In genomic region chr19:34532061-34532751, GRCm38 (mm10) we compare ENCODE assay signal across 24 mouse cellular contexts. TPM values are rescaled to one million over a fixed set of nuclear protein-coding genes. Genes with fewer than 3 reads are reported as not detected.
DNase-seq lines count a peak whose midpoint lies in the region; ATAC-seq and TF ChIP-seq lines count a peak whose summit lies in the region.
"Had no signal": no experiment of that assay in that cellular context is flagged by ENCODE, and none has a peak within 500 bp of the region (broad histone marks: within the 10 kb centered on the region; RNA-seq: fewer than 3 reads in every experiment).

No protein-coding gene starts in this region.

- H3K4me1 ChIP-seq in kidney, embryonic 15.5 days, result no peaks in the 10 kb centered on the region
- H3K4me1 ChIP-seq in liver, adult 2 months (ENCODE audit: control insufficient read depth, insufficient read depth, low read length), result peaks cover 2% of the 10 kb centered on the region; the same call in 1 of the 2 replicates
- no peaks in the 10 kb centered on the region for H3K4me1 ChIP-seq in liver, embryonic 12.5 days
- no peaks in the 10 kb centered on the region for H3K4me1 ChIP-seq in liver, embryonic 16.5 days (ENCODE audit: control insufficient read depth, low read depth, low read length)
- no peaks in the 10 kb centered on the region for H3K4me1 ChIP-seq in liver, embryonic 11.5 days (replicated peaks; ENCODE audit: control insufficient read depth, insufficient read depth, low read length)
- H3K4me1 ChIP-seq in liver, postnatal 0 days (ENCODE audit: insufficient read depth), result peaks cover 5% of the 10 kb centered on the region

- H3K79me2 ChIP-seq in liver, adult 2 months (ENCODE audit: control insufficient read depth, insufficient read depth, low read length), result no peaks in the 10 kb centered on the region

- no peak overlapping the region for H3K9ac ChIP-seq in kidney, embryonic 15.5 days
- peak overlapping the region; percentile 5; the same call in 1 of the 2 replicates for H3K9ac ChIP-seq in liver, adult 2 months (ENCODE audit: low read depth, low read length)
- no peak overlapping the region for H3K9ac ChIP-seq in liver, embryonic 12.5 days
- H3K9ac ChIP-seq in liver, embryonic 16.5 days (ENCODE audit: low read depth, low read length), result no peak overlapping the region
- H3K9ac ChIP-seq in liver, embryonic 11.5 days (ENCODE audit: low read depth, low read length), result no peak overlapping the region
- no peak overlapping the region for H3K9ac ChIP-seq in liver, postnatal 0 days (replicated peaks)

- no peak overlapping the region for H3K4me2 ChIP-seq in kidney, embryonic 15.5 days
- H3K4me2 ChIP-seq in liver, embryonic 12.5 days, result no peak overlapping the region
- H3K4me2 ChIP-seq in liver, embryonic 16.5 days (ENCODE audit: low read depth, low read length), result no peak overlapping the region
- H3K4me2 ChIP-seq in liver, embryonic 11.5 days, result no peak overlapping the region
- H3K4me2 ChIP-seq in liver, postnatal 0 days (ENCODE audit: low read depth, low read length), result no peak overlapping the region

- H3K36me3 ChIP-seq in kidney, embryonic 15.5 days, result no peaks in the 10 kb centered on the region
- H3K36me3 ChIP-seq in liver, adult 2 months (ENCODE audit: control insufficient read depth, insufficient read depth, low read length), result no peaks in the 10 kb centered on the region
- H3K36me3 ChIP-seq in liver, embryonic 12.5 days, result no peaks in the 10 kb centered on the region
- H3K36me3 ChIP-seq in liver, embryonic 16.5 days (ENCODE audit: control insufficient read depth, insufficient read depth), result no peaks in the 10 kb centered on the region
- no peaks in the 10 kb centered on the region for H3K36me3 ChIP-seq in liver, embryonic 11.5 days (ENCODE audit: control insufficient read depth, insufficient read depth, low read length)
- H3K36me3 ChIP-seq in liver, postnatal 0 days (replicated peaks; ENCODE audit: insufficient read depth, low read length), result no peaks in the 10 kb centered on the region
- H3K36me3 ChIP-seq: G1E had no signal

- ATAC-seq in kidney, embryonic 15.5 days (replicated peaks; ENCODE audit: low FRiP score), result no peak
- no peak for ATAC-seq in liver, embryonic 12.5 days
- ATAC-seq in liver, embryonic 16.5 days (ENCODE audit: low read depth), result peak; percentile 38; the same call in 1 of the 2 replicates
- no peak for ATAC-seq in liver, embryonic 11.5 days (replicated peaks; ENCODE audit: low FRiP score)
- peak; percentile 84 for ATAC-seq in liver, postnatal 0 days
- ATAC-seq: activated CD4-positive, CD25-positive, alpha-beta regulatory T cell, adult 4 months; CD4-positive, CD25-positive, alpha-beta regulatory T cell, adult 4 months; Patski had no signal

- no peaks in the 10 kb centered on the region for H3K9me3 ChIP-seq in kidney, embryonic 15.5 days (replicated peaks)
- H3K9me3 ChIP-seq in liver, embryonic 12.5 days (replicated peaks), result no peaks in the 10 kb centered on the region
- H3K9me3 ChIP-seq in liver, embryonic 16.5 days (replicated peaks; ENCODE audit: control insufficient read depth, low read length), result no peaks in the 10 kb centered on the region
- H3K9me3 ChIP-seq in liver, embryonic 11.5 days (ENCODE audit: control insufficient read depth, low read length), result no peaks in the 10 kb centered on the region
- H3K9me3 ChIP-seq in liver, postnatal 0 days (ENCODE audit: low read length), result no peaks in the 10 kb centered on the region
- H3K9me3 ChIP-seq: G1E had no signal

- peak; percentile 23 for DNase-seq in kidney, adult 9 months
- DNase-seq in liver, adult 2 months (ENCODE audit: extremely low read depth, low read depth, low spot score), result peak; percentile 96
- DNase-seq in liver, embryonic 11.5 days (ENCODE audit: low spot score), result no peak
- no peak for DNase-seq in liver, postnatal 0 days
- no peak for DNase-seq in liver
- DNase-seq: adrenal gland, adult 2 months; adrenal gland, adult 8-10 months; adrenal gland, postnatal 10 days; adrenal gland, postnatal 14 days; adrenal gland, postnatal 25 days; adrenal gland, postnatal 36 days; B cell, adult 2 months; cerebellum, adult 11 months; cerebellum, adult 11-12 months had no signal

- TF ChIP-seq EP300 in liver, postnatal 0 days (IDR thresholded peaks at IDR 0.05; ENCODE audit: low read depth), result no peak

- no peak overlapping the region for H3K27ac ChIP-seq in kidney, embryonic 15.5 days
- H3K27ac ChIP-seq in liver, adult 2 months (replicated peaks; ENCODE audit: insufficient read depth, low read depth, low read length), result peak overlapping the region; percentile 74
- H3K27ac ChIP-seq in liver, embryonic 12.5 days, result no peak overlapping the region
- H3K27ac ChIP-seq in liver, embryonic 16.5 days (ENCODE audit: low read length), result no peak overlapping the region
- no peak overlapping the region for H3K27ac ChIP-seq in liver, embryonic 11.5 days (ENCODE audit: low read depth, low read length)
- peak overlapping the region; percentile 70 for H3K27ac ChIP-seq in liver, postnatal 0 days (ENCODE audit: low read depth)

- no peaks in the 10 kb centered on the region for H3K27me3 ChIP-seq in kidney, embryonic 15.5 days
- H3K27me3 ChIP-seq in liver, adult 2 months (ENCODE audit: control insufficient read depth, insufficient read depth, low read length), result no peaks in the 10 kb centered on the region
- H3K27me3 ChIP-seq in liver, embryonic 12.5 days (replicated peaks), result no peaks in the 10 kb centered on the region
- H3K27me3 ChIP-seq in liver, embryonic 16.5 days (ENCODE audit: control insufficient read depth, insufficient read depth, low read depth, low read length), result no peaks in the 10 kb centered on the region
- H3K27me3 ChIP-seq in liver, embryonic 11.5 days (replicated peaks; ENCODE audit: control insufficient read depth, insufficient read depth, low read length), result no peaks in the 10 kb centered on the region
- no peaks in the 10 kb centered on the region for H3K27me3 ChIP-seq in liver, postnatal 0 days (ENCODE audit: insufficient read depth, low read length)
- H3K27me3 ChIP-seq: CH12.LX, Patski had no signal

- no peak for TF ChIP-seq CTCF in liver, adult 2 months (IDR thresholded peaks at IDR 0.05; ENCODE audit: low read depth, low read length)
- no peak for TF ChIP-seq CTCF in liver, postnatal 0 days (IDR thresholded peaks at IDR 0.05; ENCODE audit: low read depth)

- 93% methylated on average over 4 of the region's 4 CpGs for WGBS in kidney, embryonic 15.5 days
- WGBS in liver, adult 2 months, result 36% methylated on average over 4 of the region's 4 CpGs
- 80% methylated on average over 4 of the region's 4 CpGs for WGBS in liver, embryonic 12.5 days (ENCODE audit: insufficient replicate concordance)
- 77% methylated on average over 4 of the region's 4 CpGs for WGBS in liver, embryonic 16.5 days (ENCODE audit: insufficient replicate concordance)
- 79% methylated on average over 4 of the region's 4 CpGs for WGBS in liver, embryonic 11.5 days
- WGBS in liver, postnatal 0 days (ENCODE audit: insufficient replicate concordance), result 77% methylated on average over 4 of the region's 4 CpGs

- H3K4me3 ChIP-seq in kidney, embryonic 15.5 days (replicated peaks), result no peak overlapping the region
- H3K4me3 ChIP-seq in liver, adult 2 months (ENCODE audit: insufficient read depth, low read depth, low read length), result no peak overlapping the region
- no peak overlapping the region for H3K4me3 ChIP-seq in liver, embryonic 12.5 days
- no peak overlapping the region for H3K4me3 ChIP-seq in liver, embryonic 16.5 days (ENCODE audit: low read depth, low read length)
- H3K4me3 ChIP-seq in liver, embryonic 11.5 days (ENCODE audit: low read depth, low read length), result no peak overlapping the region
- no peak overlapping the region for H3K4me3 ChIP-seq in liver, postnatal 0 days (ENCODE audit: low read depth, low read length)

- TF ChIP-seq POLR2A in liver, adult 2 months (IDR thresholded peaks at IDR 0.05; ENCODE audit: extremely low read depth, insufficient read depth, low read length), result no peak

RNA-seq across cellular contexts. Expression of gene Lipa, which starts 4.9 kb away (rescaled TPM):
- 31.2 and 32.5 TPM in 2 replicates for polyA plus RNA-seq in kidney, embryonic 15.5 days (2015; fragmentation: Nextera tagmentation; extraction: Ambion mirVana)
- total RNA-seq in liver, adult 2 months (2014; rRNA removed), result 159 and 192 TPM in 2 replicates
- polyA plus RNA-seq in liver, adult 2 months (2012; rRNA removed), result 137 and 146 TPM in 2 replicates
- 33.4 and 35.0 TPM in 2 replicates for polyA plus RNA-seq in liver, embryonic 12.5 days (2016; fragmentation: Nextera tagmentation; extraction: Ambion mirVana)
- 51.8 and 53.1 TPM in 2 replicates for polyA plus RNA-seq in liver, embryonic 16.5 days (2015; fragmentation: Nextera tagmentation; extraction: Ambion mirVana)
- polyA plus RNA-seq in liver, embryonic 11.5 days (2014; fragmentation: Nextera tagmentation; extraction: Ambion mirVana), result 48.2 and 53.6 TPM in 2 replicates
- 139 and 144 TPM in 2 replicates for polyA plus RNA-seq in liver, postnatal 0 days (2015; fragmentation: Nextera tagmentation; extraction: Ambion mirVana)
- polyA plus RNA-seq: G1E had no signal

RNA-seq across cellular contexts. Expression of gene Ifit2, which starts 18.3 kb away (rescaled TPM):
- polyA plus RNA-seq in kidney, embryonic 15.5 days (2015; fragmentation: Nextera tagmentation; extraction: Ambion mirVana), result 9.5 and 9.7 TPM in 2 replicates
- 3.6 and 8.0 TPM in 2 replicates for total RNA-seq in liver, adult 2 months (2014; rRNA removed)
- polyA plus RNA-seq in liver, adult 2 months (2012; rRNA removed), result 0.29 and 0.35 TPM in 2 replicates
- polyA plus RNA-seq in liver, embryonic 12.5 days (2016; fragmentation: Nextera tagmentation; extraction: Ambion mirVana), result 2.9 and 3.1 TPM in 2 replicates
- polyA plus RNA-seq in liver, embryonic 16.5 days (2015; fragmentation: Nextera tagmentation; extraction: Ambion mirVana), result 2.8 and 3.2 TPM in 2 replicates
- polyA plus RNA-seq in liver, embryonic 11.5 days (2014; fragmentation: Nextera tagmentation; extraction: Ambion mirVana), result 5.2 and 5.8 TPM in 2 replicates
- polyA plus RNA-seq in liver, postnatal 0 days (2015; fragmentation: Nextera tagmentation; extraction: Ambion mirVana), result 3.5 and 3.7 TPM in 2 replicates
- polyA plus RNA-seq: G1E had no signal

RNA-seq across cellular contexts. Expression of gene Ifit3, which starts 51.1 kb away (rescaled TPM):
- polyA plus RNA-seq in kidney, embryonic 15.5 days (2015; fragmentation: Nextera tagmentation; extraction: Ambion mirVana), result 2.0 TPM in 2 replicates
- total RNA-seq in liver, adult 2 months (2014; rRNA removed), result 21.3 and 39.2 TPM in 2 replicates
- 3.4 and 5.8 TPM in 2 replicates for polyA plus RNA-seq in liver, adult 2 months (2012; rRNA removed)
- 0.60 and 0.69 TPM in 2 replicates for polyA plus RNA-seq in liver, embryonic 12.5 days (2016; fragmentation: Nextera tagmentation; extraction: Ambion mirVana)
- 1.1 and 1.9 TPM in 2 replicates for polyA plus RNA-seq in liver, embryonic 16.5 days (2015; fragmentation: Nextera tagmentation; extraction: Ambion mirVana)
- 0.39 and 0.62 TPM in 2 replicates for polyA plus RNA-seq in liver, embryonic 11.5 days (2014; fragmentation: Nextera tagmentation; extraction: Ambion mirVana)
- polyA plus RNA-seq in liver, postnatal 0 days (2015; fragmentation: Nextera tagmentation; extraction: Ambion mirVana), result 10.1 and 11.7 TPM in 2 replicates
- total RNA-seq: MEL had no signal
- polyA plus RNA-seq: G1E had no signal

RNA-seq across cellular contexts. Expression of gene Ch25h, which starts 57.2 kb away (rescaled TPM):
- polyA plus RNA-seq in kidney, embryonic 15.5 days (2015; fragmentation: Nextera tagmentation; extraction: Ambion mirVana), result 1.8 and 2.2 TPM in 2 replicates
- total RNA-seq in liver, adult 2 months (2014; rRNA removed), result 0.34 TPM in 1 of 2 replicates, not detected in the other
- polyA plus RNA-seq in liver, adult 2 months (2012; rRNA removed), result 0.09 and 0.22 TPM in 2 replicates
- polyA plus RNA-seq in liver, embryonic 12.5 days (2016; fragmentation: Nextera tagmentation; extraction: Ambion mirVana), result 0.43 and 0.97 TPM in 2 replicates
- 0.08 TPM in 2 replicates for polyA plus RNA-seq in liver, embryonic 16.5 days (2015; fragmentation: Nextera tagmentation; extraction: Ambion mirVana)
- polyA plus RNA-seq in liver, embryonic 11.5 days (2014; fragmentation: Nextera tagmentation; extraction: Ambion mirVana), result 0.82 and 1.5 TPM in 2 replicates
- 0.07 TPM in 1 of 2 replicates, not detected in the other for polyA plus RNA-seq in liver, postnatal 0 days (2015; fragmentation: Nextera tagmentation; extraction: Ambion mirVana)
- total RNA-seq: adrenal gland, postnatal 14 days; adrenal gland, postnatal 4 days; CH12.LX; MEL had no signal
- polyA plus RNA-seq: activated CD4-positive, CD25-positive, alpha-beta regulatory T cell, adult 4 months; CD4-positive, CD25-positive, alpha-beta regulatory T cell, adult 4 months; G1E; Patski had no signal

Comparison
In these comparisons a context has a peak if more than half of its experiments do, and no peak if none do; other contexts are left out.
1. DNase-seq: peak in kidney, adult 9 months (single experiment) and liver, adult 2 months (single experiment); none in liver, embryonic 11.5 days (single experiment), liver, postnatal 0 days (single experiment) and liver (single experiment).
2. ATAC-seq: peak in liver, embryonic 16.5 days (single experiment) and liver, postnatal 0 days (single experiment); none in kidney, embryonic 15.5 days (single experiment), liver, embryonic 12.5 days (single experiment) and liver, embryonic 11.5 days (single experiment).
3. H3K27ac ChIP-seq: peak in liver, adult 2 months (single experiment) and liver, postnatal 0 days (single experiment); none in kidney, embryonic 15.5 days (single experiment), liver, embryonic 12.5 days (single experiment), liver, embryonic 16.5 days (single experiment) and liver, embryonic 11.5 days (single experiment).